Mouse (Mus musculus): Measurements from ENCODE around the gene Gm8298.
"Not testable (repeated sequence)": the region's sequence is repeated elsewhere in the genome, so short reads cannot be mapped to it uniquely, and the experiment has no call there.

The Gm8298 gene

DNA sequence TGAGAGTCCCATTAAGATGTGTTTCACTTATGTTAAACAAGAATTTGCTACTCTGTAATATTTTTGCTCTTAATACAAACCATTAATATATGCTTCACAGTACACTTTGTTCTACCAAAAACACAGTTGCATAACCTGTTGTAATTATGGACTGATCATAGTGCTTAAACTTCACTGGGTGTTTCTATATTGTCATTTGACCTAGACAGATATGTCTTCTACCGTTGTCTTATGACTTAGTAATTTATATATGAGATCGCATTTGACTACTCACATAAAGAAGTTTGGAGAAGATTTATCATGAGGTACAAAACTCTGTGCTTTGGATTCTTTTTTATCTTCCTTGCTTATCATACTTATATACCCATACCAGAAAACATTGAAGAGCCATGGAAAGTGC is at the start of gene Gm8298:
Gm8298 (plus strand) TSS at position 301 of the 400 bp plus-strand sequence.
- no peak for DNase-seq (ENCODE audit: low spot score)

GRCm38 (mm10) chr3:59813169-59813568 is 47.7 kb upstream of the Gm8298 start:
- DNase-seq (ENCODE audit: low spot score): no peak

GRCm38 (mm10) chr3:59870765-59871164 is 9.9 kb downstream of the Gm8298 start:
- DNase-seq (ENCODE audit: low spot score): no peak

DNA sequence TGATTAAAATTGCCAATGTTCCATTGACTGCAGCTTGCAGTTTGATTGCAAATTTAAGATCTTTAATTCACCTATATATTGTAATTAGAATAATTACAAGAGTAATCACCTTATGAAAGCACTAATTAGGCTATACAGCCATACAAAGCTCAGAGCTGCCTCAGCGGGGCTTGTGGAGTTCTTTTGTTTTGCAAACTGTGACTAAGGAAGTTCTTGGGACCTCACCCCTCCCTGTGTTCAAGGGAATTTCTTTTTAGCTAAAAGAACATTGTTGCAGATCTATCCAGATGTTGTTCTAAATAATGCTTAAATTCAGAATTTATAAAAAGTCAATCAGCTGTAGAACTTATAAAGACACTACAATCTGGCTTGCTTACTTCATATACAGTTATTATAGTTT is 16.8 kb downstream of the Gm8298 start:
- DNase-seq (ENCODE audit: low spot score): not testable (repeated sequence)

DNA sequence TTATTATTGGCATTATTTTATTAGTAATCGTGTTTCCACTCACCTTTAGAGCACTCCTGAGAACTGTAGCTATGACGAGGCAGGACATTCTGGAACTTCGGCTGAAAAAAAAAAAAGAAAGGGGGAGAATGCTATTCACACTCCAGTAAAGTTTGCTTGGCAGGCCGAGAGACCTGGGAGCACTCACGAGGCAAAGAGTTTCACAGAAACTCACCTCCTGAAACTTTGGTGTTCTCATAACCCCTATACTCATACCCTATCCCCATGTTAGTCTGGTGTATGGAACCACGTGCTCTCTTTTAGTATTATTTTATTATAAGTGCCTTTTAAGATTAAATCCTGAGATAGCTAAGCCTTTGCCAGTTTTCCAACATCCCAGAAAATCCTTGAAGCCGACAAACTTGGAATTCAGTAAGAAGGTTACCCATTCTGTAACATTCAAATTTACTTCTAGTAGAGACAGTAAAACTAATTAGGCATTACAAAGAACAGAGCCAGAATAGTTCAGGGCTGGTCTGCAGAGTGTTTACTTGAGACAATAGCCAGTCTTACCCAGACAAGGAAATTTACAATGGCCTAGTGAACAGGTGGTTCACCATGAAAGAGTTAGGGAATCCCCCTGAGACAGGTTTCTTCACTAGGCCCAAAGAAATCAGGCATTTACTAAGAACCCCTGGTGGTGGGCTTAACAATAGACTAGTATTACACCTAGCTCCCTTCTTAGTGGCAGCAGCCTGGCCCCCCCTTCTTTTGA is 19.1 kb downstream of the Gm8298 start:
- not testable (repeated sequence) for DNase-seq (ENCODE audit: low spot score)

GRCm38 (mm10) chr3:59893276-59893675 is 32.4 kb downstream of the Gm8298 start:
- no peak for DNase-seq (ENCODE audit: low spot score)

DNA sequence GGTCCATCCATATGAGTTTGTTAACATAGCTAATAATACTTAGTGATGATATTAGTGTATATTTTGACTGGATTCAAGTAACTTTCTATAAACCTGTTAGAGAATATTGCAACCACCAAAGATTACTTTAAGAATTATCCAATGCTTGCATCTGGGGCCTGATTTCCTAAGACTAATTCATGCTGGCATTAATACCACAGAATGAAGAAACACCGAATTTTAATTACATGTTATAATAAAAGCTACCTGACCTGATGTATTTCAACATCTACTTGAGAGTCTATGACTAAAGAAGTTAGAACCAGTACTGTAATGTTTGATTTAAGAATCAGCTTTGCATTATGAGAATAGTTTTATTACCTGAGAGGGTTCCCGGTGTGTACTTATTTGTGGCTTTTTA is 64.1 kb downstream of the Gm8298 start, which contains the start of gene C130079G13Rik:
C130079G13Rik (plus strand) TSS at position 301 of the 400 bp plus-strand sequence.
- no peak for DNase-seq (ENCODE audit: low spot score)
